Mouse (Mus musculus) myocyte (in vitro differentiated cells): ENCODE results near the gene Pdxk. TPM values are rescaled to one million over a fixed set of nuclear protein-coding genes. Genes with fewer than 3 reads are reported as not detected.

ENCODE experiments used
- polyA plus RNA-seq: library from polyadenylated mRNA; unstranded; fragments of >200 nt; fragmentation: generic; extraction: Trizol; gene quantifications from one replicate; pipeline ENCODE4 v1.2.1, GENCODE M21; 2012; ENCODE audit warnings: missing spikeins

Pdxk gene
- polyA plus RNA-seq, 1 experiment = 5.7 TPM

Other genes starting within 250 kb of the Pdxk start
- 24.6 TPM for gene Trappc10, start 220.3 kb downstream of the Pdxk start, polyA plus RNA-seq
- gene Agpat3, start 112.5 kb downstream of the Pdxk start, polyA plus RNA-seq = 183 TPM
- gene Rrp1, start 51.9 kb downstream of the Pdxk start, polyA plus RNA-seq = 180 TPM
- gene Cstb, start 39.3 kb downstream of the Pdxk start, polyA plus RNA-seq = 197 TPM
- gene Olfr1358, start 52.5 kb upstream of the Pdxk start, polyA plus RNA-seq = not detected
- gene Ilvbl, start 109.4 kb upstream of the Pdxk start, polyA plus RNA-seq = 49.6 TPM
- gene Syde1, start 127.0 kb upstream of the Pdxk start, polyA plus RNA-seq = 32.1 TPM
- gene Olfr1357, start 153.1 kb upstream of the Pdxk start, polyA plus RNA-seq = not detected